Mouse (Mus musculus) neutrophil, adult 65 days (primary cell): ENCODE data around the gene S100a8. TPM values are rescaled to one million over a fixed set of nuclear protein-coding genes. Genes with fewer than 3 reads are reported as not detected.

ENCODE experiments used
- total RNA-seq: library from RNA; stranded (reverse); gene quantifications from 2 replicates; pipeline ENCODE4 v1.2.4, GENCODE M21; 2023

The S100a8 gene
- 28,077 and 51,899 TPM in 2 replicates for total RNA-seq

DNA sequence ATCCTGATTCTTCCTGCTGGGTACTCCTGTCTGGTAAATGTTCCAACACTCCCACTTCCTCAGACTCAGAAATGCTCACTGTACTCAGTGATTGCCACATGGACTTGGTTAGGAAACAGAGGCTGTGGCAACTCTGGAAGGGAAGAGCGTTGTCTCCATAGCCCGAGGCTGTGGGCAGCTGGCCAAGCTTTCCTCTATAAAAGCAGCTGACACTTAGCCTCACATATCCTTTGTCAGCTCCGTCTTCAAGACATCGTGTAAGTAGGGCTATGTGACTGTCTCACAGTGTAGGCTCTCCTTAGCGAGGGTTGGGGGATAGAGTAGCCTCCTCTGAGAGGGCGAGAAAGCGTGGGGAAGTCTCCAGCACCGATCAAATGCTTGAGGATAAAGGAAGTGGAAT, at the start of gene S100a8:
Gene S100a8 (plus strand): TSS at position 133 of the 400 bp plus-strand sequence.

DNA sequence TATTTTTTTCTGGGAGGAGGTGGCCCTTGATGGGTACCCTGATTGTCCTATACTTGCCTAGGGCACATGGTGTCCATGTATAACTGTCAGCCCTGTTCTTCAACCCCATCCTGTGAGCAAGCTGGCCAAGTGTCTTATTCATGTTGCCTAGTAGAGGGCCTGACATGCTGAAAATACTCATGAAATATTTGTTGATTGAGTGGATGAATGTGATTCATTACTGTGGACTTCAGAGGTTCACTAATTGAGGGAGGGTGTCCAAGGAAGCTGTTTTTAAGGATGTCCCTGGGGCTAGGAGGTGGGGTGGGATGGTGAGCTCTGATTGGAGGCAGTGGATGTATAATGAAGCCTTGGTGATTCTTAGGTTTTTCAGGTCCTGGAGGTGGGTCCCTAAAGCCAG, 15.1 kb upstream of the S100a8 start, which contains the start of gene S100a7a:
Gene S100a7a (plus strand): TSS at position 301 of the 400 bp plus-strand sequence.

DNA sequence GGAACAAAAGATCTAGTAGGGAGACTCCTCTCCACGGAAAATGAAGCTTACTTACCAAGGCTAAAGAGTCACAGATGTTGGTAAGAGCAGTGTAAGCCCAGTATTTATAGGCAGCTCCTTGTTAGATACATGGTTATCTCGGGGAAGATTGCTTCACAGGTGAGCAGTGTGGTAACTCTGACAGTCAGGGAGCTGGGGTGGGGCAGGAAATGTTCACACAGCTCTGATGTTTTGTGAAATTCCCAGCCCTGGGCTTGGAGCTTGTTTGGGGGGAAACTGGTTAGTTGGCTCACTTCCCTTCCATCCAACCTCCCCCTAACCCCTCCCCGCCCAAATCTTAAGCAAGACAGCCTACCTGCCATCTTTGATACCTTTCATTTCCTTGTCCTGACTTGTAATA, 26.8 kb downstream of the S100a8 start, which contains the start of gene S100a9:
Gene S100a9 (minus strand): TSS at position 109 of the 400 bp plus-strand sequence.

Other genes with a start within 250 kb of the S100a8 start
- 40.4 and 44.8 TPM in 2 replicates for gene Ints3, start 235.4 kb upstream of the S100a8 start, total RNA-seq
- gene Npr1, start 203.1 kb upstream of the S100a8 start, total RNA-seq, result 0.69 TPM in 1 of 2 replicates, not detected in the other
- gene Ilf2, start 192.9 kb upstream of the S100a8 start, total RNA-seq, result 56.3 and 69.0 TPM in 2 replicates
- gene Snapin, start 177.9 kb upstream of the S100a8 start, total RNA-seq, result 31.8 and 36.7 TPM in 2 replicates
- gene Chtop, start 159.5 kb upstream of the S100a8 start, total RNA-seq, result 84.3 and 109 TPM in 2 replicates
- 15.8 and 19.3 TPM in 2 replicates for gene S100a1, start 154.6 kb upstream of the S100a8 start, total RNA-seq
- gene S100a13, start 154.5 kb upstream of the S100a8 start, total RNA-seq, result 35.7 and 46.4 TPM in 2 replicates
- not detected in 2 replicates for gene S100a14, start 142.1 kb upstream of the S100a8 start, total RNA-seq
- gene S100a16, start 131.7 kb upstream of the S100a8 start, total RNA-seq, result not detected in 2 replicates
- 7.2 and 9.0 TPM in 2 replicates for gene S100a3, start 108.4 kb upstream of the S100a8 start, total RNA-seq
- 4.0 TPM in 1 of 2 replicates, not detected in the other for gene S100a2, start 78.7 kb upstream of the S100a8 start, total RNA-seq
- not detected in 2 replicates for gene Gm42674, start 67.1 kb upstream of the S100a8 start, total RNA-seq
- gene S100a4, start 65.2 kb upstream of the S100a8 start, total RNA-seq, result 255 and 265 TPM in 2 replicates
- gene S100a5, start 60.5 kb upstream of the S100a8 start, total RNA-seq, result 1.8 TPM in 1 of 2 replicates, not detected in the other
- gene S100a6, start 56.1 kb upstream of the S100a8 start, total RNA-seq, result 1,586 and 1,659 TPM in 2 replicates
- gene S100a7a, start 15.0 kb upstream of the S100a8 start, total RNA-seq, result 1.6 and 1.7 TPM in 2 replicates
- 41,670 and 63,036 TPM in 2 replicates for gene S100a9, start 26.7 kb downstream of the S100a8 start, total RNA-seq
- gene Pglyrp4, start 57.9 kb downstream of the S100a8 start, total RNA-seq, result 1.2 and 1.7 TPM in 2 replicates
- not detected in 2 replicates for gene Gm5849, start 108.9 kb downstream of the S100a8 start, total RNA-seq